Mouse (Mus musculus) hindbrain, postnatal 0 days (tissue): ENCODE results near the gene Plpp1. TPM values are rescaled to one million over a fixed set of nuclear protein-coding genes. Genes with fewer than 3 reads are reported as not detected.

Source experiments
- ATAC-seq: fragments of 200-750 bp; cut with Nextera tagmentation; 2 replicates; pipeline ENCODE4 v1.8.0; 2017; ENCODE audit warnings: mild to moderate bottlenecking, moderate TSS enrichment, moderate library complexity
- DNase-seq: peaks from one replicate; pipeline ENCODE4 v3.0.0-alpha.2; 2015; ENCODE audit warnings: low spot score
- H3K27ac ChIP-seq: fragments of 300-500 bp; sonication (generic); 2 replicates; pipeline ENCODE4 v1.5.1; 2014; ENCODE audit warnings: mild to moderate bottlenecking
- H3K27me3 ChIP-seq: fragments of 300-500 bp; sonication (generic); 2 replicates; pipeline ENCODE4 v1.6.1; 2014; ENCODE audit warnings: low read length, mixed read lengths; ENCODE audit not compliant: insufficient read depth
- H3K36me3 ChIP-seq: fragments of 300-500 bp; sonication (generic); 2 replicates; pipeline ENCODE4 v1.6.1; 2014; ENCODE audit warnings: low read length, mixed read lengths; ENCODE audit not compliant: insufficient read depth
- H3K4me1 ChIP-seq: fragments of 300-500 bp; sonication (generic); 2 replicates; pipeline ENCODE4 v1.6.1; 2014; ENCODE audit warnings: antibody characterized with exemption, low read length, mixed read lengths; ENCODE audit not compliant: insufficient read depth
- H3K4me2 ChIP-seq: fragments of 300-500 bp; sonication (generic); 2 replicates; pipeline ENCODE4 v1.6.1; 2014; ENCODE audit warnings: low read depth, mild to moderate bottlenecking, low read length, moderate library complexity, mixed read lengths
- H3K4me3 ChIP-seq: fragments of 300-500 bp; sonication (generic); 2 replicates; pipeline ENCODE4 v1.5.1; 2014; ENCODE audit warnings: low read length
- H3K9ac ChIP-seq: fragments of 300-500 bp; sonication (generic); replicated peaks from 2 replicates; pipeline ENCODE4 v1.6.1; 2014; ENCODE audit warnings: mild to moderate bottlenecking, low read length, moderate library complexity, mixed read lengths
- H3K9me3 ChIP-seq: fragments of 300-500 bp; sonication (generic); 2 replicates; pipeline ENCODE4 v1.6.1; 2016; ENCODE audit warnings: low read length, mixed read lengths
- CTCF ChIP-seq: IDR thresholded peaks from 2 replicates; pipeline ENCODE4 v1.5.1; 2016; ENCODE audit warnings: antibody characterized with exemption, control low read depth, low read depth
- WGBS: fragments of 180-500 bp; shearing (Covaris S2); extraction: QIAGEN DNeasy Blood & Tissue Kit; methylation state at CpG from one replicate; pipeline ENCODE4 v1.1.7; 2014; 5-methylcytosine and 5-hydroxymethylcytosine counted together
- polyA plus RNA-seq: library from polyadenylated mRNA; unstranded; fragments of >200 nt; fragmentation: Nextera tagmentation; extraction: Ambion mirVana; gene quantifications from 2 replicates; pipeline ENCODE4 v1.2.1, GENCODE M21; 2015
- total RNA-seq: library from RNA; depleted of rRNA; stranded (reverse); fragments of >200 nt; gene quantifications from 2 replicates; pipeline ENCODE4 v1.2.3, GENCODE M21; 2014; rRNA removed

The Plpp1 gene
- total and polyA plus RNA-seq, 2 experiments from 2014 or later = 54.0 to 88.1 TPM

DNA sequence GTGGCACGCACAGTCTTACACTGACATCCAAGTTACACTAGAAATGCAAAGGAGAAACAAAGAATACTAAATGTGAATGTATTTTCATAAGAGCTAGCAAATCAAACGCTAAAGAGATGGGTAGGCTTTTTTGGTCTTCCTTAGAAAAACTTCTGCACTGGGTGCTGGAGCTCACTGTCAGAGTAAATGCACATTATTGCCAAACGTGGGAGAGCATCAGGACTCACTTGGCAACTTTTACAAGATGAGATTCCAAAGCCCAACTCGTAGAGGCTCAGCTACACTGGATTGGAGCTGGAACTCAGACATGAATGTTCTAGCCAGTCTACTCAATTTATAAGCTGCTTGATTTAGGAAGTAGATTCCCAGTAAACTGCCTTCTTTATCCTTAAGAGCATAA is 109.8 kb downstream of the Plpp1 start:
- TF ChIP-seq CTCF = no peak
- no peaks in the 10 kb centered on the region for H3K4me1 ChIP-seq
- no peak overlapping the region for H3K27ac ChIP-seq
- DNase-seq (no peak), ATAC-seq (no peak)
- H3K36me3 ChIP-seq = peaks cover 11% of the 10 kb centered on the region
- no peaks in the 10 kb centered on the region for H3K27me3 ChIP-seq
- no peak overlapping the region for H3K4me2 ChIP-seq
- 89% methylated on average over 4 of the region's 4 CpGs for WGBS
- no peak overlapping the region for H3K9ac ChIP-seq
- H3K9me3 ChIP-seq = no peaks in the 10 kb centered on the region
- H3K4me3 ChIP-seq = no peak overlapping the region

Other genes with a start within 250 kb of the Plpp1 start
- gene Il31ra, start 206.4 kb upstream of the Plpp1 start, total RNA-seq = 0.11 TPM in 1 of 2 replicates, not detected in the other
- 0.09 TPM in 1 of 2 replicates, not detected in the other for gene Il31ra, start 206.4 kb upstream of the Plpp1 start, polyA plus RNA-seq
- 0.32 and 0.37 TPM in 2 replicates for gene Ddx4, start 148.3 kb upstream of the Plpp1 start, total RNA-seq
- 0.41 and 1.00 TPM in 2 replicates for gene Ddx4, start 148.3 kb upstream of the Plpp1 start, polyA plus RNA-seq
- 8.1 and 11.6 TPM in 2 replicates for gene Slc38a9, start 140.0 kb upstream of the Plpp1 start, total RNA-seq
- gene Slc38a9, start 140.0 kb upstream of the Plpp1 start, polyA plus RNA-seq = 9.7 and 10.3 TPM in 2 replicates
- gene Mtrex, start 126.6 kb downstream of the Plpp1 start, total RNA-seq = 18.8 and 21.2 TPM in 2 replicates
- gene Mtrex, start 126.6 kb downstream of the Plpp1 start, polyA plus RNA-seq = 38.8 and 41.8 TPM in 2 replicates
- gene Dhx29, start 126.7 kb downstream of the Plpp1 start, total RNA-seq = 15.2 and 15.7 TPM in 2 replicates
- 29.5 and 30.0 TPM in 2 replicates for gene Dhx29, start 126.7 kb downstream of the Plpp1 start, polyA plus RNA-seq
- 1.3 and 2.7 TPM in 2 replicates for gene Ccno, start 187.0 kb downstream of the Plpp1 start, total RNA-seq
- gene Ccno, start 187.0 kb downstream of the Plpp1 start, polyA plus RNA-seq = 1.7 and 1.9 TPM in 2 replicates
- 0.73 and 2.4 TPM in 2 replicates for gene Mcidas, start 193.1 kb downstream of the Plpp1 start, total RNA-seq
- 0.88 and 0.95 TPM in 2 replicates for gene Mcidas, start 193.1 kb downstream of the Plpp1 start, polyA plus RNA-seq
- 2.4 and 3.1 TPM in 2 replicates for gene Cdc20b, start 234.3 kb downstream of the Plpp1 start, total RNA-seq
- gene Cdc20b, start 234.3 kb downstream of the Plpp1 start, polyA plus RNA-seq = 0.34 and 0.60 TPM in 2 replicates
- gene Gpx8, start 245.6 kb downstream of the Plpp1 start, total RNA-seq = 10.2 and 19.7 TPM in 2 replicates
- gene Gpx8, start 245.6 kb downstream of the Plpp1 start, polyA plus RNA-seq = 60.4 and 67.0 TPM in 2 replicates